Mouse (Mus musculus) urinary bladder, postnatal 4 days (tissue): ENCODE data around the gene Csrnp1.
"Not testable (repeated sequence)": the region's sequence is repeated elsewhere in the genome, so short reads cannot be mapped to it uniquely, and the experiment has no call there.

ENCODE experiments used
- DNase-seq, 2 experiments: peaks; one replicate each; pipeline ENCODE4 v3.0.0; 2021 to 2022; ENCODE audit warnings: low spot score in 2 of 2

Csrnp1 gene

GRCm38 (mm10) chr9:119984536-119985011 lies at the start of gene Csrnp1:
Csrnp1 (minus strand) TSS chr9:119984658.
- no peak for DNase-seq

GRCm38 (mm10) chr9:120032710-120033109 lies 48.3 kb upstream of the Csrnp1 start:
- DNase-seq, result no peak

- DNase-seq, result no peak
Observed at GRCm38 (mm10) chr9:120030421-120030820, 46.0 kb upstream of the Csrnp1 start.

- DNase-seq, result no peak
Observed at GRCm38 (mm10) chr9:120029880-120030279, 45.4 kb upstream of the Csrnp1 start.

- DNase-seq, result no peak
Observed at GRCm38 (mm10) chr9:120027401-120028151, 43.1 kb upstream of the Csrnp1 start.

GRCm38 (mm10) chr9:120024625-120025024 lies 40.2 kb upstream of the Csrnp1 start:
- DNase-seq, result no peak

- no peak for DNase-seq
Observed at GRCm38 (mm10) chr9:120024171-120024570, 39.7 kb upstream of the Csrnp1 start.

- DNase-seq, result no peak
Observed at GRCm38 (mm10) chr9:120023086-120023811, 38.8 kb upstream of the Csrnp1 start, which contains the start of gene Xirp1. Xirp1 (minus strand) TSS chr9:120023598.

GRCm38 (mm10) chr9:120021164-120021563 lies 36.7 kb upstream of the Csrnp1 start:
- no peak for DNase-seq

- peak in 1 of 2 experiments; percentile 82 for DNase-seq
Observed at GRCm38 (mm10) chr9:120020285-120020890, 35.9 kb upstream of the Csrnp1 start.

GRCm38 (mm10) chr9:120016956-120017355 lies 32.5 kb upstream of the Csrnp1 start:
- DNase-seq, result no peak

- DNase-seq, result no peak
Observed at GRCm38 (mm10) chr9:120014828-120015227, 30.4 kb upstream of the Csrnp1 start.

GRCm38 (mm10) chr9:120013251-120013820 lies 28.9 kb upstream of the Csrnp1 start:
- DNase-seq, result no peak

- no peak for DNase-seq
Observed at GRCm38 (mm10) chr9:120012781-120013180, 28.3 kb upstream of the Csrnp1 start.

- DNase-seq, result not testable (repeated sequence)
Observed at GRCm38 (mm10) chr9:120012161-120012560, 27.7 kb upstream of the Csrnp1 start.

- DNase-seq, result peak in 1 of 2 experiments; percentile 59
Observed at GRCm38 (mm10) chr9:120011533-120011932, 27.1 kb upstream of the Csrnp1 start.

- DNase-seq, result peak; percentile 97 to 98
Observed at GRCm38 (mm10) chr9:120010781-120011511, 26.5 kb upstream of the Csrnp1 start.

GRCm38 (mm10) chr9:120009871-120010270 lies 25.4 kb upstream of the Csrnp1 start:
- no peak for DNase-seq

- no peak for DNase-seq
Observed at GRCm38 (mm10) chr9:120009226-120009841, 24.9 kb upstream of the Csrnp1 start.

- DNase-seq, result no peak
Observed at GRCm38 (mm10) chr9:120007833-120008232, 23.4 kb upstream of the Csrnp1 start.

GRCm38 (mm10) chr9:120005936-120006335 lies 21.5 kb upstream of the Csrnp1 start:
- no peak for DNase-seq
